Mouse (Mus musculus): ENCODE results near the gene Anks1b. TPM values are rescaled to one million over a fixed set of nuclear protein-coding genes. Genes with fewer than 3 reads are reported as not detected.

The Anks1b gene
- polyA plus RNA-seq, 2 experiments from 2014 or later = 0.19 TPM; not detected in 1

- ATAC-seq = no peak
Measured at GRCm38 (mm10) chr10:90818246-90818937, 945.1 kb downstream of the Anks1b start.

DNA sequence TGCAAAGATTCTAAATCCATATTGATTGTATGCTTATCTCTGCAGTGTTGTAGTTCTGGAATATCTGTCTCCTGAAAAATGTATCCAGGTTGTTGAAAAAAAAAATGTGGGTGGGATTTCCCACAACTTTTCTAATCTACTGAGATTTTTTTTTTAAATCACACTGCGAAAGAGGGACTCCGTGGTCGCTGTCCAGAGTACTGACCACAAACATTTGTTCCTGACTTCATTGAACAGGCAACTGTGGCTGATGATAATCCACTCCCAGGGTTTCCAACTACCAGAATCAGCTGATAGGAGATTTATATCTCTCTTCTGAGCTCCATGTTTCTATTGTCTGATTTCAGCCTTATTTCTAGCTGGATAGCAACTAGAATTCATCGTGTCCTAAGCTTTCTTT is 950.1 kb downstream of the Anks1b start:
- ATAC-seq = no peak

DNA sequence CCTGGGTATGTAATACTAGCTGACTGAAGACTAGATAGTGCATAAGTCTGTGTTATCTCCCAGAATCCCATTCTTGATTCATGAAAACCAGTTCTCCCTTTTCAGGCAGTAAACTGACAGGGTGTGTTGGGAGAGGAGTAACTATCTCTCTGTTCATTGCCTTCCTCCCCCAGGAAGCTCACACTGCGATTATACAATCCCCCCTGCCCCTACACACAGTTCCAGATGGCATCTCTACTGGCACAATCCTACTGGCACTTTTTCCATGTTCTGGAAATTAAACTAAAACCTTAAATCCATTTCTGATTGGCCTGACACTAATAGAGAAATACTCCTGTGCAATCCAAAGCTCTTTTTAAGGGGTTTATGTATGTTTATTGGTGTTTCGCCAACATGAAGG is 951.4 kb downstream of the Anks1b start:
- ATAC-seq = no peak

- ATAC-seq = no peak
Measured at GRCm38 (mm10) chr10:90826939-90827338, 953.6 kb downstream of the Anks1b start.

DNA sequence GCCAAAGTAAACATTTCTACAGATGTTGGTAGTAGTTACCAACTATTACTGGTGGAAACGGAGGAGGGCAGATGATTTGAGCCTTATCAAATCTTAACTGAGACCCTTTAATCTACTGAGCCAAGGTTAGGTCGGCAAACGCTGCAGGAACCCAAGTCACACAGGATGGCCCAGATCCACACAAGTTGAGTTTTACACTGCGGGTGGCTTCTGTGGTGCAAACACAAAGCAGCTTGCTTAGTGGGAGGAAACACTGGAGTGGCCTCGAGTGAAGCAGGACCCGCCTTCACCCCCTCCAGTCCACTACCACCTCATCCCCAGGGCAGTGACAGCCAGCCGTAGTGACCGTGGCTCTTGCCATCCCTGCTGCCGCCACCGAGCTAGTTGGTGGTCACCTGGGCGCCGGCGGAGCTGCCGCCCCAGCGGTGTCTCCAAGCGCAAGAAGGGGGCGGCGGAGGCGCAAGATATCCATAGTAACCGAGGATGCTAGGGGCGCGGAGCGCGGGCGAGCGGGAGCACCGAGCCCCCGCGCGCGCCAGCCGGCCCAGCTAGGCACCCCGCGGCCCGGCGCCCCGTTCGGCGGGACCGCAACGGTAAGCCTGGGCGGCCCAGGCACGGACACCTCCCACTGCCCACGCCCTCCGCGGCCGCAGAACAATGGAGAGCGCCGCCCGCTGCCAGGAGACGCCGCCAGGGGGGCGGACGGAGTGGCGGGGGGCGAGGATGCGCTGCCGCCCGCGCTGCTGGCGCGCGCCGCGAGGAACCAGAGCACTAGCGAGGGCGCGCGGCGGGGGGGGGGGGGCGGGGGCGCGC is 955.5 kb downstream of the Anks1b start:
- no peak for ATAC-seq

GRCm38 (mm10) chr10:90829394-90830267 is 956.3 kb downstream of the Anks1b start:
- no peak for ATAC-seq

- no peak for ATAC-seq
Measured at GRCm38 (mm10) chr10:90830268-90830585, 956.9 kb downstream of the Anks1b start.

GRCm38 (mm10) chr10:90830591-90831287 is 957.4 kb downstream of the Anks1b start:
- no peak for ATAC-seq

DNA sequence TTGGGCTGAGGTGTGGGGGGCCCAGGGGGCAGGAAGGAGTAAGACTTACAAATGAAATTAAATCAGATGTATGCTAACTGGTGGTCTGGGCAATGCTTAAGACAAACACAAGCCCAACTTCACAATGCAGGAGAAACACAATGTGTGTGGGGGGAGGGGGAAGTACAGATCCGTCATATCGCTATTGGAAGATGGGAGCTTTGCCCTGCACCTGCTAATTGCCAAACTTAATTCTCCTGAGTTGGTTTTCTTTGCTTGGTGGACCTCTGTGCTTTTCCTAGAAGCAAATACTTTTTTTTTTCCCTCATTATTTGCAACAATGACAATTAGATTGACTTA is 957.9 kb downstream of the Anks1b start:
- ATAC-seq = no peak

DNA sequence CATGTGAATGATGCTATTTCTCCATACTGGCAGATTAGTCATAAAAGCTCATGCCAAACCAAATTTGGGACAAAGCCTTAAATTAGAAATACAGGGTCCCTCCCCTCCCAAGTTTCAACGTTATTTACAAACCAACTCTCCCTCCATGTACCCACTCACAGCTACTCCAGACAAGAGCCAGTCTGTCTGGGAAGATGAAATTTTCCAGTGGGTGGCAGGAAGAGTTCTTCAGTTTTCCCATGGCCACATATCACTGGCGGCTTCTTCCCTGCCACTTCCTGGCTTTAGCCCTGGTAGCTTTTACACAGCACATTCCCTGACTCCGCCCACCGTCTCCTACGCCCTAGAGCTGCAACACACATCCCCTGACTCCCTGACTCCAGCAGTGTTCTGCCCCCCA is 961.0 kb downstream of the Anks1b start:
- no peak for ATAC-seq

DNA sequence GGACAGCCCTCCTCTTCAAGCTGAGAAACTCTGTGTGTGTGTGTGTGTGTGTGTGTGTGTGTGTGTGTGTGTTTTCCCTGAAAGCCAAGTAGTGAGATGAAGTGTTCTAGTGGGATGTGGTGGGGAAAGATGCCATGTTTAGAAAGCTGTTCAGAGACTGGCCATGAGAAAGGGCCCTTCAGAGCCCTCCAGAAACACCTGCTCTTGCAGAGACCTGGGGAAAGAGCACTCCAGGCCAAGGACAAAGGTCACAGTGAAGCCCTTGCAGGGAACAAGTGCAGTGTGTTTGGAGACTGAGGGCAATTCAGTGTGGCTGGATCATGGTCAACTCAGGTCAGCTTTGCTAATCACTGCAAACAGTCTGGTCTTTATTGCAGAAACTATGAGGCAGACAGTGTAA is 961.9 kb downstream of the Anks1b start:
- ATAC-seq = no peak

DNA sequence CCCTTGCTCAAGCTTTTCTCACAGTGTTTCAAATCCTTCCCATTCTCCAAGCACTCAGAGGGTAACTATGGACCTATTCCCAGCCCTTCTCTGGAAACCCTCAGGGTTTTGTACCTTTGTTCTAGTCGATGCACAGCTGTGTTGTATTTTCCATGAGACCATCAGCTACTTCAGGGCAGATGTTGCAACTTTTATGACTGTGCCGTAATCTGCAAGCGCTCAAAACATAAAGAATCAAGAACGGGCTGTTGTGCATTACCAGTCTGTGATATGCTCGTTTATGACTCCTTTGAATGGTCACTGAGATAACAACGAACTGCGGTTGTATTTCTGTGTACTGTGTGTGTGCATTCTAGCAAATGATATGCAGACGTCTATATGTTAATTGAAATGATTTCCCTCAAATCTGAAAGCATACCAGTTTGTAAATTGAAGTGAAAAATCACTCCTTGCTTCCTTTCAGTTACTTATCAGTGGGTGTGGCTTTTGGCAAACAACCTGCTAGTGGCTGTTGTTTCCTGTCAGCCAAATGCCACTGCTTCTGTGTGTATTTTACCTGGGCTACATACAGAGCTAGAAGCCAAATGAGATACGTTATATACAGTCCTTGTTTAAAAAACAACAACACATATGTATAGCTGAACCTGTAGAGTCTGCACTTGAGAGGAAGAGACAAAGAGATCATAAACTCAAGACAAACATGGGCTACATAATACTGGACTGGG is 966.5 kb downstream of the Anks1b start:
- ATAC-seq = no peak

DNA sequence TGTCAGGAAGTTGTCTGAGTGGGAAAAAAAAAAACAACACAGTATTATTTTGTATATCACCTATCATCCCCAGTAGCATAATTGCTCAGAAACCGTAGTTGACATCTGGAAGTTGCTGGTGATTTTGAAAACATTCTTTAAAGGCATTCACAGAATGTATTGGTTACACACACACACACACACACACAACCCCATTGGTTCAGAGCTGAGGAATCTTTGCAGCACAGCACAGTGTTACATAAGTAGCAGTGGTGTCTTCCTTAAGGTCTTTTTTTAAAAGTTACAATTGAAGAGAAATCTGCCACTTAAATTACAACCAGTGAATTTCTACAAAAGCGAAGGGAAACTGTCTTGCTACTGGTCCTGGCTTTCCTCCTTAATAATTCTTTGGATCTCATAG is 969.1 kb downstream of the Anks1b start:
- ATAC-seq = no peak

DNA sequence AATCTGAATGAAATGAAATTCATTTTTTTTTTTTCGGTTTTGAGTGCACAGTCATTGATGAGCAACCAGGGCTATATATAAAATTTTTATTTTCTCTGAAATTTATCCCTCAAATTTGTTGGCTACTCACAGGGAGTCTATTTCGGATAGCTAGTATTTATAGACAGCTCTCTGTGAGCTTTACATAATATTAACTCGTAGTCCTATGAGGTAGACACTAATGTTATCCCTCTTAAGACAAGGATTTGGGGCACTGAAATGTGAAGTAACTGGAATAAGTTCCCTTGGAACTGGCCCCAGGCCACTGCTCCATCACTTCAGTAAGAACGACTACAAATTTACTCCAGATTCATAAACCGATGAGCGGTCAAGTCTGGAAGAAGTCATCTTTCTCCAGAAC is 977.8 kb downstream of the Anks1b start:
- no peak for ATAC-seq

- no peak for ATAC-seq
Measured at GRCm38 (mm10) chr10:90851999-90852398, 978.7 kb downstream of the Anks1b start.

DNA sequence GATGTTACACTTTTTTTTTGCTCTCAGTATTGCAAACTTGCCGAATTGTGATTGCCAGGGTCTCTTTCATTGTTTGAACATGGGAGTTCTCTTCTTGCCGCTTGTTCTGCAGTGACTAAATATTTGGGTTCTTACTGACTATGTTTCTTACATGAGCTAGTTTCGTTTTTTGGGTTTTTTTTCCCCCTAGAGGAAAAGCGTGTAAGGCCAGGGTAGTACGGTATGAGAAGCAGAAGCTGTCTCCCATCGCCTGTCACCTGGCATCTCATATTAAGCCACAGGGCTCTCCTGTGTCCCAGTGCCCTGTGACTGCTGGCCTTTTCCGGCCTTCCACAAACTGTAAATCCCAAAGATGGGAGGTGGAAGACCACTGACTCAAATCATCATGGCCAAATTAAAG is 979.1 kb downstream of the Anks1b start:
- no peak for ATAC-seq

DNA sequence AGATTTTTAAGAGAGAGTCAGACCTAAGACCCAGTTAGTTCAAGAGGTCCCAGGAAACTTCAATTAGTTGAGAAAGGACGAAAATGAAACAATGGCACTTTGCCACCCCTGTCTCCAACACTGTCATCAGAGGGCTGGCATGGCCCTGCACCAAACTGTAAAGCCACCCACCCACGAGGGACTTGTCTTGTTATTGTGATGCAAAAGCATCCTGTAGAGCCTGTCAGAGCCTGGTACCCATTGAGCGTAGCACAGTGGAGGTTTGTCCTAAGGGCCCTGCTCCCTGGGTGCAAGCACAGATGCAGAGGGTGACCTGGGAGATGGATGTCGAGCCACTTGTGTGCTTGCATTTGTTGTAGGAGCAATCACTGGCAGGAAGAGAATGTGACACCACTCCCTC is 983.4 kb downstream of the Anks1b start:
- no peak for ATAC-seq

GRCm38 (mm10) chr10:90859665-90860523 is 986.6 kb downstream of the Anks1b start:
- ATAC-seq = no peak

DNA sequence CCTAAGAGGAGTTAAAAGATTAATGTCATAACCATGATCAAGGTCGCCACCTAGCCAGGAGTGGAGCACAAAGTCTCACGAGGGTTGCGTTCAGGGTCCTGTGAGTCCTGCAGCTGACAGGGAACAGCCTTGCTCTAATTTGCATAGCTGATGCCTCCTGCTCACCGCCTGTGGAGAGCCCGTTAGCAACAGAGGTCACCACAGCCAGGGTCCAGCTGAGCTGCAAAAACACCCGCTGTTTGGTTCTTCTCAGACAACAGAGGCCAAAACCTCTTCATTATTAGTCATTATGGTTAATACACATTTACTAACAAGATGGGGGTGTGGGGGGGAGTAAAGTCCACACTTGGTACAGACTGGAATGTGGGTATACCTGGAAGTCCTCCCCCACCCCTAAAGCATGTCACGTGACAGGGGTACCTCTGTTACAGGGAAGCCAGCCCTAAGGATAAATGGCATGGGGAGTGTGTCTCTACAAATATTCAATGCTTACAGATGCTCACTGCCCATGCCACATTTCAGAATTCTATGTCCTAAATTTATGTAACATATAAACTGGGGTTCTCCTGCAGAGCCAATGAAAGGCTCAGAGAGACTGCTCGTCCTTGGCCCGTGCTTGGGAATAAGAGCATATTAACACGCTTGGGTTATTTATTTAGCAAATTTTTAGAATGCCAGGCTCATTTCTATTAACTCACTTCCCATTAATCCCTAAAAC is 990.7 kb downstream of the Anks1b start:
- no peak for ATAC-seq

DNA sequence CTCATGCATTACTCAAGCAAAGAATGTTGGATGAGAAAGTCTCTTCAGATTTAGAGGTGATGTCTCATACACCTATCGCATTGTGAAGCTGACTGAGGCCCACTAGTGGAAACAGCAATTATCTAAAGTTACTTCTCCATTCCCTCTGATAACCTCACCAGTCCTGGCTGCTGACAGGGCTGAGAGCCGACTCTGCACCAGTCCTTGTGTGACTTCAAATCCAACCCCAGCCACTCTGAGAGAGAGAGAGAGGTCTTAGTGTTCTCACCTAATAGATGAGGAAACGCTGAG is 991.2 kb downstream of the Anks1b start:
- ATAC-seq = no peak

DNA sequence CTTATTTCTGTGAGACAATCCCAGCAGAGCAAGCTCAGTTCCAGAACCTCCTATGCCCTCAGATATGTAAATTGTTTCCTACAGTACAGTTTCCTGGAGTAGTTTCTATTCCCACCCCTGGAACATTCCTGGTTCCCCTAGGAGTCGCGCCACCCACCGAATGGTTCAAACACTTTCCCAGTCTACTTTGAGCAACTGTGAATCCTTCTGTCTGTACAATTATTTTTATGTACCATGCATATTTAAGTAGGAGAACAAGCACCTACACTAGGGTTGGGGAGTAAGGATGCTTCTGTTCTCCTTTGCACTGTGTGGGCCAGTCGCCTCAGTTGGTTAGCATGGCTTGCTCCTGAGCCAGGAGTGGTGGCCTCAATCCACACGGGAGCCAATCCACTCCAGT is 999.9 kb downstream of the Anks1b start:
- no peak for ATAC-seq
